Mouse (Mus musculus) limb, embryonic 13.5 days (tissue): ENCODE measurements at regions not wholly inside any gene's neighbourhood (a gene's known extent, or its start where the extent isn't known, plus 50 kb on each side); places are given as distances from the start of the nearest gene placed in this dataset.

ENCODE experiments used
- ATAC-seq: fragments of 200-750 bp; cut with Nextera tagmentation; 2 replicates; pipeline ENCODE4 v1.8.0; 2017; ENCODE audit warnings: low read depth, moderate number of reproducible peaks, moderate TSS enrichment; ENCODE audit not compliant: low FRiP score
- H3K27ac ChIP-seq: fragments of 300-500 bp; sonication (generic); 2 replicates; pipeline ENCODE4 v1.5.1; 2015; ENCODE audit warnings: inconsistent platforms, mild to moderate bottlenecking, moderate library complexity
- H3K27me3 ChIP-seq: fragments of 300-500 bp; sonication (generic); 2 replicates; pipeline ENCODE4 v1.6.1; 2015; ENCODE audit warnings: mild to moderate bottlenecking, inconsistent platforms
- H3K36me3 ChIP-seq: fragments of 300-500 bp; sonication (generic); 2 replicates; pipeline ENCODE4 v1.6.1; 2015; ENCODE audit warnings: inconsistent platforms, mild to moderate bottlenecking, moderate library complexity
- H3K4me1 ChIP-seq: fragments of 300-500 bp; sonication (generic); 2 replicates; pipeline ENCODE4 v1.6.1; 2015; ENCODE audit warnings: inconsistent platforms
- H3K4me2 ChIP-seq: fragments of 300-500 bp; sonication (generic); replicated peaks from 2 replicates; pipeline ENCODE4 v1.6.1; 2015; ENCODE audit warnings: inconsistent platforms, mild to moderate bottlenecking, moderate library complexity
- H3K4me3 ChIP-seq: fragments of 300-500 bp; sonication (generic); 2 replicates; pipeline ENCODE4 v1.5.1; 2015; ENCODE audit warnings: moderate library complexity, mild to moderate bottlenecking, inconsistent platforms
- H3K9ac ChIP-seq: fragments of 300-500 bp; sonication (generic); 2 replicates; pipeline ENCODE4 v1.6.1; 2015; ENCODE audit warnings: mild to moderate bottlenecking, inconsistent platforms
- H3K9me3 ChIP-seq: fragments of 300-500 bp; sonication (generic); 2 replicates; pipeline ENCODE4 v1.6.1; 2016; ENCODE audit warnings: inconsistent platforms
- WGBS: fragments of 180-500 bp; shearing (Covaris S2); methylation state at CpG from one replicate; pipeline ENCODE4 v1.1.7; 2015; 5-methylcytosine and 5-hydroxymethylcytosine counted together

- 81% methylated on average over 3 of the region's 3 CpGs for WGBS
- Histone ChIP-seq H3K36me3 (no peaks in the 10 kb centered on the region), H3K27ac (no peak overlapping the region), H3K9ac (no peak overlapping the region), H3K4me1 (peaks cover 23% of the 10 kb centered on the region), H3K27me3 (peaks cover 22% of the 10 kb centered on the region), H3K4me2 (no peak overlapping the region), H3K4me3 (no peak overlapping the region), H3K9me3 (peaks cover 4% of the 10 kb centered on the region; the same call in 1 of the 2 replicates)
- no peak for ATAC-seq
These were observed 445.6 kb downstream of the Ptpru start for GRCm38 (mm10) chr4:131392478-131392877.

- ATAC-seq: no peak
- H3K4me1 ChIP-seq: peaks cover 15% of the 10 kb centered on the region
- peaks cover 27% of the 10 kb centered on the region for H3K27me3 ChIP-seq
- H3K27ac ChIP-seq: no peak overlapping the region
- 0 out of 2 replicates have a peak, but pooled peaks cover 4% of the 10 kb centered on the region for H3K9me3 ChIP-seq
- H3K4me2 ChIP-seq: no peak overlapping the region
- no peaks in the 10 kb centered on the region for H3K36me3 ChIP-seq
- H3K9ac ChIP-seq: no peak overlapping the region
- H3K4me3 ChIP-seq: no peak overlapping the region
- 80% methylated on average over 8 of the region's 8 CpGs for WGBS
These were observed 441.8 kb downstream of the Ptpru start for GRCm38 (mm10) chr4:131396226-131396840.

GRCm38 (mm10) chr4:131397161-131397560, 440.9 kb downstream of the Ptpru start:
- no peak for ATAC-seq
- WGBS: 76% methylated on average over 10 of the region's 10 CpGs

GRCm38 (mm10) chr4:131400756-131401155, 437.3 kb downstream of the Ptpru start:
- no peak overlapping the region for H3K4me2 ChIP-seq
- no peaks in the 10 kb centered on the region for H3K36me3 ChIP-seq
- no peak for ATAC-seq
- 20% methylated on average over 11 of the region's 11 CpGs for WGBS
- H3K4me1 ChIP-seq: peaks cover 7% of the 10 kb centered on the region
- H3K27ac ChIP-seq: no peak overlapping the region
- peaks cover 4% of the 10 kb centered on the region; the same call in 1 of the 2 replicates for H3K9me3 ChIP-seq
- peaks cover 19% of the 10 kb centered on the region for H3K27me3 ChIP-seq
- no peak overlapping the region for H3K4me3 ChIP-seq
- no peak overlapping the region for H3K9ac ChIP-seq

More at GRCm38 (mm10) chr4:131397161-131397560, 440.9 kb downstream of the Ptpru start:
- 0 out of 2 replicates have a peak, but pooled peaks cover 4% of the 10 kb centered on the region for H3K9me3 ChIP-seq
- no peak overlapping the region for H3K4me3 ChIP-seq
- H3K9ac ChIP-seq: no peak overlapping the region
- H3K4me1 ChIP-seq: peaks cover 11% of the 10 kb centered on the region; the same call in 1 of the 2 replicates
- no peaks in the 10 kb centered on the region for H3K36me3 ChIP-seq
- H3K27me3 ChIP-seq: peaks cover 27% of the 10 kb centered on the region
- H3K4me2 ChIP-seq: no peak overlapping the region
- H3K27ac ChIP-seq: no peak overlapping the region

- Histone ChIP-seq H3K27me3 (peaks cover 19% of the 10 kb centered on the region), H3K4me3 (no peak overlapping the region), H3K9ac (no peak overlapping the region), H3K4me2 (no peak overlapping the region), H3K27ac (no peak overlapping the region), H3K4me1 (peaks cover 12% of the 10 kb centered on the region), H3K36me3 (no peaks in the 10 kb centered on the region), H3K9me3 (peaks cover 4% of the 10 kb centered on the region; the same call in 1 of the 2 replicates)
- no peak for ATAC-seq
- WGBS: 84% methylated on average over 6 of the region's 6 CpGs
These were observed 436.8 kb downstream of the Ptpru start for GRCm38 (mm10) chr4:131401255-131401654.

GRCm38 (mm10) chr4:131405376-131406017, 432.6 kb downstream of the Ptpru start:
- Histone ChIP-seq H3K36me3 (no peaks in the 10 kb centered on the region), H3K9me3 (no peaks in the 10 kb centered on the region; the same call in 1 of the 2 replicates), H3K4me1 (peaks cover 27% of the 10 kb centered on the region), H3K4me3 (no peak overlapping the region), H3K4me2 (no peak overlapping the region), H3K9ac (no peak overlapping the region), H3K27ac (no peak overlapping the region), H3K27me3 (peaks cover 32% of the 10 kb centered on the region)
- ATAC-seq: no peak
- WGBS: 32% methylated on average over 12 of the region's 12 CpGs

- WGBS: 2% methylated on average over 3 of the region's 3 CpGs
- peaks cover 43% of the 10 kb centered on the region for H3K27me3 ChIP-seq
- no peak; the same call in 1 of the 2 replicates for ATAC-seq
- H3K4me2 ChIP-seq: 0 out of 2 replicates have a peak overlapping the region, but pooled peaks have one; percentile 7
- no peaks in the 10 kb centered on the region for H3K36me3 ChIP-seq
- H3K4me1 ChIP-seq: peaks cover 27% of the 10 kb centered on the region
- no peak overlapping the region for H3K4me3 ChIP-seq
- no peak overlapping the region for H3K9ac ChIP-seq
- H3K27ac ChIP-seq: no peak overlapping the region
- H3K9me3 ChIP-seq: no peaks in the 10 kb centered on the region
These were observed 430.6 kb downstream of the Ptpru start for GRCm38 (mm10) chr4:131407464-131407863.

GRCm38 (mm10) chr4:131408644-131409043, 429.4 kb downstream of the Ptpru start:
- H3K9ac ChIP-seq: no peak overlapping the region
- peaks cover 36% of the 10 kb centered on the region for H3K27me3 ChIP-seq
- no peak overlapping the region for H3K27ac ChIP-seq
- 71% methylated on average over 1 of the region's 1 CpGs for WGBS
- H3K4me2 ChIP-seq: no peak overlapping the region
- H3K9me3 ChIP-seq: no peaks in the 10 kb centered on the region
- H3K36me3 ChIP-seq: no peaks in the 10 kb centered on the region
- ATAC-seq: no peak
- peaks cover 27% of the 10 kb centered on the region for H3K4me1 ChIP-seq
- H3K4me3 ChIP-seq: no peak overlapping the region

- no peaks in the 10 kb centered on the region for H3K9me3 ChIP-seq
- peaks cover 27% of the 10 kb centered on the region for H3K4me1 ChIP-seq
- no peak for ATAC-seq
- H3K4me3 ChIP-seq: no peak overlapping the region
- H3K4me2 ChIP-seq: no peak overlapping the region
- WGBS: 23% methylated on average over 3 of the region's 3 CpGs
- H3K27me3 ChIP-seq: peaks cover 31% of the 10 kb centered on the region
- no peak overlapping the region for H3K27ac ChIP-seq
- no peak overlapping the region for H3K9ac ChIP-seq
- H3K36me3 ChIP-seq: no peaks in the 10 kb centered on the region
These were observed 428.3 kb downstream of the Ptpru start for GRCm38 (mm10) chr4:131409805-131410204.

GRCm38 (mm10) chr4:131411936-131412335, 426.2 kb downstream of the Ptpru start:
- 65% methylated on average over 4 of the region's 4 CpGs for WGBS
- H3K36me3 ChIP-seq: no peaks in the 10 kb centered on the region
- peaks cover 9% of the 10 kb centered on the region for H3K4me1 ChIP-seq
- no peak for ATAC-seq
- no peak overlapping the region for H3K9ac ChIP-seq
- no peak overlapping the region for H3K4me2 ChIP-seq
- peaks cover 31% of the 10 kb centered on the region for H3K27me3 ChIP-seq
- H3K27ac ChIP-seq: no peak overlapping the region
- H3K4me3 ChIP-seq: no peak overlapping the region
- no peaks in the 10 kb centered on the region; the same call in 1 of the 2 replicates for H3K9me3 ChIP-seq

- Histone ChIP-seq H3K9me3 (no peaks in the 10 kb centered on the region; the same call in 1 of the 2 replicates), H3K4me1 (no peaks in the 10 kb centered on the region), H3K27me3 (peaks cover 25% of the 10 kb centered on the region), H3K36me3 (no peaks in the 10 kb centered on the region), H3K4me3 (no peak overlapping the region), H3K9ac (no peak overlapping the region), H3K4me2 (no peak overlapping the region), H3K27ac (no peak overlapping the region)
- ATAC-seq: no peak
- WGBS: 73% methylated on average over 6 of the region's 6 CpGs
These were observed 424.7 kb downstream of the Ptpru start for GRCm38 (mm10) chr4:131413380-131413779.

GRCm38 (mm10) chr4:131415453-131415852, 422.6 kb downstream of the Ptpru start:
- H3K9ac ChIP-seq: no peak overlapping the region
- 83% methylated on average over 5 of the region's 5 CpGs for WGBS
- H3K27me3 ChIP-seq: peaks cover 19% of the 10 kb centered on the region
- no peak overlapping the region for H3K4me3 ChIP-seq
- H3K36me3 ChIP-seq: no peaks in the 10 kb centered on the region
- no peaks in the 10 kb centered on the region; the same call in 1 of the 2 replicates for H3K9me3 ChIP-seq
- no peak overlapping the region for H3K4me2 ChIP-seq
- H3K4me1 ChIP-seq: no peaks in the 10 kb centered on the region
- H3K27ac ChIP-seq: no peak overlapping the region
- ATAC-seq: no peak
